Mouse (Mus musculus) layer of hippocampus, postnatal 10 days (tissue): Measurements from ENCODE around the gene Gm42715. TPM values are rescaled to one million over a fixed set of nuclear protein-coding genes. Genes with fewer than 3 reads are reported as not detected.

Experiments
- microRNA-seq, 2 experiments: library from miRNA; unstranded; fragments of <30 nt; microRNA quantifications; one replicate each; pipeline ENCODE4 v1.2.0; 2021
- total RNA-seq, 2 experiments: library from RNA; stranded (reverse); gene quantifications; 2 replicates each; pipeline ENCODE4 v1.2.3; 2021

Gene Gm42715
- total RNA-seq, 2 experiments from 2014 or later: 11.2 to 19.2 TPM

Small RNAs within 50 kb of the gene (microRNA-seq; reads per million reads assigned to microRNA genes)
- 0 reads per million in 2 experiments for gene Gm47278
- gene Mir7060: 0 reads per million in 2 experiments

Other genes with a start within 250 kb of the Gm42715 start
- gene Sephs2, start 245.5 kb upstream of the Gm42715 start, total RNA-seq: 10 to 100 TPM; 45.7 to 49.4 TPM
- gene Itgal, start 223.3 kb upstream of the Gm42715 start, total RNA-seq: under 1 TPM; 0.51 to 0.89 TPM
- gene Zfp768, start 174.0 kb upstream of the Gm42715 start, total RNA-seq: 10 to 100 TPM; 11.9 to 13.5 TPM
- 1 to 10 TPM; 7.3 to 7.5 TPM for gene Zfp747, start 143.5 kb upstream of the Gm42715 start, total RNA-seq
- gene 9130019O22Rik, start 132.4 kb upstream of the Gm42715 start, total RNA-seq: 1 to 10 TPM; 3.3 TPM
- 1 to 10 TPM; 5.4 to 6.4 TPM for gene E430018J23Rik, start 126.0 kb upstream of the Gm42715 start, total RNA-seq
- 1 to 10 TPM; 4.1 to 4.4 TPM for gene Zfp764, start 112.8 kb upstream of the Gm42715 start, total RNA-seq
- gene Zfp688, start 97.5 kb upstream of the Gm42715 start, total RNA-seq: 10 to 100 TPM; 10.0 to 11.7 TPM
- 1 to 10 TPM; 7.5 to 7.7 TPM for gene Zfp689, start 70.4 kb upstream of the Gm42715 start, total RNA-seq
- gene Prr14, start 60.0 kb upstream of the Gm42715 start, total RNA-seq: 10 to 100 TPM; 31.6 to 34.8 TPM
- 10 to 100 TPM; 60.0 to 63.1 TPM for gene Fbrs, start 40.4 kb upstream of the Gm42715 start, total RNA-seq
- 100 to 1,000 TPM; 109 to 111 TPM for gene Srcap, start 7.6 kb upstream of the Gm42715 start, total RNA-seq
- 1 to 10 TPM in 1 of 2 experiments, under 1 TPM in 1; 0.80 to 2.4 TPM for gene Tmem265, start 41.8 kb downstream of the Gm42715 start, total RNA-seq
- 10 to 100 TPM; 69.4 to 76.3 TPM for gene Phkg2, start 53.8 kb downstream of the Gm42715 start, total RNA-seq
- 10 to 100 TPM; 10.5 to 11.2 TPM for gene Ccdc189, start 69.0 kb downstream of the Gm42715 start, total RNA-seq
- gene Rnf40, start 69.2 kb downstream of the Gm42715 start, total RNA-seq: 10 to 100 TPM; 70.6 to 71.3 TPM
- gene Zfp629, start 96.2 kb downstream of the Gm42715 start, total RNA-seq: 10 to 100 TPM; 25.1 to 31.8 TPM
- gene Bcl7c, start 189.3 kb downstream of the Gm42715 start, total RNA-seq: 10 to 100 TPM; 38.6 TPM
- gene Ctf1, start 193.2 kb downstream of the Gm42715 start, total RNA-seq: 1 to 10 TPM; 4.3 to 5.3 TPM
- gene Ctf2, start 212.6 kb downstream of the Gm42715 start, total RNA-seq: not detected
- 10 to 100 TPM; 86.8 to 92.2 TPM for gene Fbxl19, start 225.0 kb downstream of the Gm42715 start, total RNA-seq